Mouse (Mus musculus) hindbrain, embryonic 11.5 days (tissue): ENCODE results near the gene Ltb. TPM values are rescaled to one million over a fixed set of nuclear protein-coding genes. Genes with fewer than 3 reads are reported as not detected.

Experiments used
- ATAC-seq: fragments of 200-750 bp; cut with Nextera tagmentation; 2 replicates; pipeline ENCODE4 v1.8.0; 2017; ENCODE audit warnings: mild to moderate bottlenecking, moderate TSS enrichment, moderate library complexity; ENCODE audit not compliant: low FRiP score
- DNase-seq: peaks from one replicate; pipeline ENCODE4 v3.0.0-alpha.2; 2015; ENCODE audit warnings: low spot score
- H3K27ac ChIP-seq: fragments of 300-500 bp; sonication (generic); 2 replicates; pipeline ENCODE4 v1.5.1; 2014; ENCODE audit warnings: mild to moderate bottlenecking, low read depth, low read length
- H3K27me3 ChIP-seq: fragments of 300-500 bp; sonication (generic); 2 replicates; pipeline ENCODE4 v1.6.1; 2014; ENCODE audit warnings: mild to moderate bottlenecking, low read length, moderate library complexity, mixed read lengths; ENCODE audit not compliant: control insufficient read depth, insufficient read depth
- H3K36me3 ChIP-seq: fragments of 300-500 bp; sonication (generic); 2 replicates; pipeline ENCODE4 v1.6.1; 2014; ENCODE audit warnings: mild to moderate bottlenecking, low read length, moderate library complexity, mixed read lengths; ENCODE audit not compliant: control insufficient read depth, insufficient read depth
- H3K4me1 ChIP-seq: fragments of 300-500 bp; sonication (generic); replicated peaks from 2 replicates; pipeline ENCODE4 v1.6.1; 2014; ENCODE audit warnings: low read length, mixed read lengths; ENCODE audit not compliant: control insufficient read depth, insufficient read depth
- H3K4me2 ChIP-seq: fragments of 300-500 bp; sonication (generic); replicated peaks from 2 replicates; pipeline ENCODE4 v1.6.1; 2014; ENCODE audit warnings: mild to moderate bottlenecking, low read depth, low read length
- H3K4me3 ChIP-seq: fragments of 300-500 bp; sonication (generic); 2 replicates; pipeline ENCODE4 v1.5.1; 2014; ENCODE audit warnings: low read depth, low read length
- H3K9ac ChIP-seq: fragments of 300-500 bp; sonication (generic); 2 replicates; pipeline ENCODE4 v1.6.1; 2014; ENCODE audit warnings: low read depth, low read length
- H3K9me3 ChIP-seq: fragments of 300-500 bp; sonication (generic); 2 replicates; pipeline ENCODE4 v1.6.1; 2016; ENCODE audit warnings: low read length; ENCODE audit not compliant: control insufficient read depth
- WGBS: fragments of 180-500 bp; shearing (Covaris S2); extraction: QIAGEN DNeasy Blood & Tissue Kit; methylation state at CpG from one replicate; pipeline ENCODE4 v1.1.7; 2014; 5-methylcytosine and 5-hydroxymethylcytosine counted together
- polyA plus RNA-seq: library from polyadenylated mRNA; unstranded; fragments of >200 nt; fragmentation: Nextera tagmentation; extraction: Ambion mirVana; gene quantifications from 2 replicates; pipeline ENCODE4 v1.2.1, GENCODE M21; 2014

Gene Ltb
- polyA plus RNA-seq, 1 experiment from 2014 or later, result 0.32 TPM

- WGBS, result 73% methylated on average over 4 of the region's 4 CpGs
- H3K4me2 ChIP-seq, result no peak overlapping the region
- no peaks in the 10 kb centered on the region for H3K9me3 ChIP-seq
- H3K27ac ChIP-seq, result no peak overlapping the region
- no peak for ATAC-seq
- no peaks in the 10 kb centered on the region for H3K36me3 ChIP-seq
- no peak overlapping the region for H3K4me3 ChIP-seq
- no peak for DNase-seq
- H3K4me1 ChIP-seq, result no peaks in the 10 kb centered on the region
- H3K27me3 ChIP-seq, result peaks cover 6% of the 10 kb centered on the region
- H3K9ac ChIP-seq, result no peak overlapping the region
Observed at GRCm38 (mm10) chr17:35202442-35202841, 8.2 kb downstream of the Ltb start.

GRCm38 (mm10) chr17:35204494-35205379 lies 10.5 kb downstream of the Ltb start, which contains the start of gene Lta:
Gene Lta, minus strand, starts transcription at chr17:35205351.
- no peak within 1 kb of the TSS for H3K27ac ChIP-seq
- H3K4me2 ChIP-seq, result no peak within 1 kb of the TSS
- no peaks in the 10 kb centered on the region for H3K9me3 ChIP-seq
- WGBS, result 26% methylated on average over 20 of the region's 20 CpGs
- H3K4me3 ChIP-seq, result no peak within 1 kb of the TSS
- no peak within 1 kb of the TSS for H3K9ac ChIP-seq
- no peaks in the 10 kb centered on the region for H3K36me3 ChIP-seq
- peaks cover 2% of the 10 kb centered on the region; the same call in 1 of the 2 replicates for H3K27me3 ChIP-seq
- ATAC-seq (no peak), DNase-seq (no peak)
- H3K4me1 ChIP-seq, result no peaks in the 10 kb centered on the region

GRCm38 (mm10) chr17:35205380-35205769 lies 11.1 kb downstream of the Ltb start:
- Histone ChIP-seq H3K9me3 (no peaks in the 10 kb centered on the region), H3K4me1 (no peaks in the 10 kb centered on the region), H3K4me3 (no peak overlapping the region), H3K36me3 (no peaks in the 10 kb centered on the region), H3K4me2 (no peak overlapping the region), H3K27me3 (peaks cover 2% of the 10 kb centered on the region; the same call in 1 of the 2 replicates), H3K9ac (no peak overlapping the region), H3K27ac (no peak overlapping the region)
- 56% methylated on average over 10 of the region's 10 CpGs for WGBS
- ATAC-seq, result no peak
- no peak for DNase-seq

GRCm38 (mm10) chr17:35209785-35210535 lies 15.7 kb downstream of the Ltb start:
- no peaks in the 10 kb centered on the region for H3K27me3 ChIP-seq
- WGBS, result 79% methylated on average over 12 of the region's 12 CpGs
- H3K9me3 ChIP-seq, result no peaks in the 10 kb centered on the region
- ATAC-seq, result no peak
- H3K4me1 ChIP-seq, result no peaks in the 10 kb centered on the region
- no peak overlapping the region for H3K9ac ChIP-seq
- H3K36me3 ChIP-seq, result no peaks in the 10 kb centered on the region
- DNase-seq, result no peak
- no peak overlapping the region for H3K4me3 ChIP-seq
- no peak overlapping the region for H3K27ac ChIP-seq
- no peak overlapping the region for H3K4me2 ChIP-seq

GRCm38 (mm10) chr17:35210593-35210992 lies 16.4 kb downstream of the Ltb start:
- no peaks in the 10 kb centered on the region for H3K36me3 ChIP-seq
- no peak overlapping the region for H3K4me2 ChIP-seq
- H3K27ac ChIP-seq, result no peak overlapping the region
- H3K4me1 ChIP-seq, result no peaks in the 10 kb centered on the region
- 83% methylated on average over 3 of the region's 3 CpGs for WGBS
- DNase-seq, result no peak
- H3K9ac ChIP-seq, result no peak overlapping the region
- no peaks in the 10 kb centered on the region for H3K27me3 ChIP-seq
- ATAC-seq, result no peak
- H3K9me3 ChIP-seq, result no peaks in the 10 kb centered on the region
- H3K4me3 ChIP-seq, result no peak overlapping the region

- DNase-seq, result no peak
Observed at GRCm38 (mm10) chr17:35213071-35213470, 18.8 kb downstream of the Ltb start.

GRCm38 (mm10) chr17:35218516-35219193 lies 24.4 kb downstream of the Ltb start:
- no peak overlapping the region for H3K9ac ChIP-seq
- ATAC-seq (no peak), DNase-seq (no peak)
- H3K4me1 ChIP-seq, result no peaks in the 10 kb centered on the region
- no peaks in the 10 kb centered on the region for H3K9me3 ChIP-seq
- H3K4me2 ChIP-seq, result no peak overlapping the region
- no peaks in the 10 kb centered on the region for H3K27me3 ChIP-seq
- H3K4me3 ChIP-seq, result no peak overlapping the region
- H3K36me3 ChIP-seq, result no peaks in the 10 kb centered on the region
- WGBS, result 85% methylated on average over 18 of the region's 18 CpGs
- no peak overlapping the region for H3K27ac ChIP-seq

More at GRCm38 (mm10) chr17:35213071-35213470, 18.8 kb downstream of the Ltb start:
- Histone ChIP-seq H3K36me3 (no peaks in the 10 kb centered on the region), H3K9me3 (no peaks in the 10 kb centered on the region), H3K9ac (no peak overlapping the region), H3K27me3 (no peaks in the 10 kb centered on the region), H3K4me2 (no peak overlapping the region), H3K27ac (no peak overlapping the region), H3K4me1 (no peaks in the 10 kb centered on the region), H3K4me3 (no peak overlapping the region)
- WGBS, result 93% methylated on average over 5 of the region's 5 CpGs
- no peak for ATAC-seq

GRCm38 (mm10) chr17:35219601-35220041 lies 25.4 kb downstream of the Ltb start:
- no peak overlapping the region for H3K4me3 ChIP-seq
- H3K9me3 ChIP-seq, result no peaks in the 10 kb centered on the region
- H3K36me3 ChIP-seq, result no peaks in the 10 kb centered on the region
- H3K27ac ChIP-seq, result no peak overlapping the region
- DNase-seq (no peak), ATAC-seq (no peak)
- no peak overlapping the region for H3K9ac ChIP-seq
- no peaks in the 10 kb centered on the region for H3K4me1 ChIP-seq
- WGBS, result 92% methylated on average over 6 of the region's 6 CpGs
- no peaks in the 10 kb centered on the region for H3K27me3 ChIP-seq
- H3K4me2 ChIP-seq, result no peak overlapping the region
